Mouse (Mus musculus): ENCODE results near the gene Fxyd5.

GRCm38 (mm10) chr7:31002650-31003049 lies 39.6 kb downstream of the Fxyd5 start:
- TF ChIP-seq POLR2A (IDR thresholded peaks at IDR 0.05; ENCODE audit: extremely low read depth, insufficient read depth, low read length), result no peak
- TF ChIP-seq CTCF (IDR thresholded peaks at IDR 0.05; ENCODE audit: low read depth, low read length), result no peak

Measured in liver, adult 2 months (tissue).